Mouse (Mus musculus) heart, embryonic 15.5 days (tissue): Measurements from ENCODE around the gene Cd70. TPM values are rescaled to one million over a fixed set of nuclear protein-coding genes. Genes with fewer than 3 reads are reported as not detected.
A peak's percentile ranks its signal among the peaks of the same experiment; 100 is the strongest.

Experiments used
- ATAC-seq: fragments of 200-750 bp; cut with Nextera tagmentation; replicated peaks from 2 replicates; pipeline ENCODE4 v1.8.0; 2017; ENCODE audit warnings: low read depth, moderate TSS enrichment; ENCODE audit not compliant: insufficient number of reproducible peaks, insufficient read depth, low FRiP score
- H3K27ac ChIP-seq: fragments of 300-500 bp; sonication (generic); 2 replicates; pipeline ENCODE4 v1.5.1; 2015; ENCODE audit warnings: mild to moderate bottlenecking, inconsistent platforms
- H3K27me3 ChIP-seq: fragments of 300-500 bp; sonication (generic); 2 replicates; pipeline ENCODE4 v1.6.1; 2015; ENCODE audit warnings: inconsistent platforms
- H3K36me3 ChIP-seq: fragments of 300-500 bp; sonication (generic); 2 replicates; pipeline ENCODE4 v1.6.1; 2015; ENCODE audit warnings: mild to moderate bottlenecking, inconsistent platforms
- H3K4me1 ChIP-seq: fragments of 300-500 bp; sonication (generic); replicated peaks from 2 replicates; pipeline ENCODE4 v1.6.1; 2015; ENCODE audit warnings: inconsistent platforms
- H3K4me2 ChIP-seq: fragments of 300-500 bp; sonication (generic); 2 replicates; pipeline ENCODE4 v1.6.1; 2015; ENCODE audit warnings: inconsistent platforms, mild to moderate bottlenecking, moderate library complexity
- H3K4me3 ChIP-seq: fragments of 300-500 bp; sonication (generic); 2 replicates; pipeline ENCODE4 v1.5.1; 2015; ENCODE audit warnings: mild to moderate bottlenecking, inconsistent platforms
- H3K9ac ChIP-seq: fragments of 300-500 bp; sonication (generic); 2 replicates; pipeline ENCODE4 v1.6.1; 2015; ENCODE audit warnings: mild to moderate bottlenecking, inconsistent platforms
- H3K9me3 ChIP-seq: fragments of 300-500 bp; sonication (generic); replicated peaks from 2 replicates; pipeline ENCODE4 v1.6.1; 2016; ENCODE audit warnings: inconsistent platforms
- WGBS: fragments of 180-500 bp; shearing (Covaris S2); methylation state at CpG from one replicate; pipeline ENCODE4 v1.1.7; 2015; ENCODE audit warnings: mixed read lengths; 5-methylcytosine and 5-hydroxymethylcytosine counted together
- polyA plus RNA-seq: library from polyadenylated mRNA; unstranded; fragments of >200 nt; fragmentation: Nextera tagmentation; extraction: Ambion mirVana; gene quantifications from 2 replicates; pipeline ENCODE4 v1.2.1, GENCODE M21; 2015

Gene Cd70
- polyA plus RNA-seq, 1 experiment from 2014 or later: not detected

DNA sequence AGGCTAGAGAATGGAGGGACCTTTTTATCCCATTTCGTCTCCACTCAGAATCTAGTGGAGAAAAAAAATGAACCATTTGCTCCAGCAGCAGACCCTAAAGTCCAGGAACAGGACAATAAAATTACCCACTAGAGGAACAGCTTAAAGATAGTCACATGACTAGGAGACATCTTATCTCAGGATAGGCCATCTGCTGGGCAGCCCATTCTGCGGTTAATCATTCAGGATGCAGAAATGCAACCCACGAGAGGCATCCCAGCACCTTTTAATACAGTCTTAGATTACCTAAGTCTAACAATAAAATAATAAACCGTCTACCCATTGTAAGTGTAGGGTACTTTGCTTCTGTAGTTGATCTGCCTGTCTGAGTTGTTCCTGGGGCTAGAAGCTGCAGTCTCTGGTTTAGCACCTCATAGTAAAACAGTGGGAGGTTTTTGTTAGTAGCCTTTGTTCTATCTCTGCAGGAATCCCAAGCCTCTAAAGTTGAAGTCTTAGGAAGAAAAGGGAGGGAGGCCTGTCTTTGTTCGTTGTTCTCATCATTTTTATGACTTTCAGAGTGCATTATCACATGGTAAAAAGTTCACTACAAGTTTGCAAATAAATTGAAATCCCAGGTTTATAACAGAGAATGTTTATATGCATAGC is 21.2 kb upstream of the Cd70 start:
- no peaks in the 10 kb centered on the region for H3K9me3 ChIP-seq
- no peak overlapping the region for H3K27ac ChIP-seq
- H3K27me3 ChIP-seq: no peaks in the 10 kb centered on the region
- WGBS: 49% methylated on average over 5 of the region's 5 CpGs
- no peak overlapping the region for H3K4me3 ChIP-seq
- H3K4me1 ChIP-seq: 0 out of 2 replicates have a peak, but pooled peaks cover 2% of the 10 kb centered on the region
- no peak overlapping the region for H3K4me2 ChIP-seq
- H3K36me3 ChIP-seq: no peaks in the 10 kb centered on the region
- H3K9ac ChIP-seq: no peak overlapping the region
- no peak for ATAC-seq

DNA sequence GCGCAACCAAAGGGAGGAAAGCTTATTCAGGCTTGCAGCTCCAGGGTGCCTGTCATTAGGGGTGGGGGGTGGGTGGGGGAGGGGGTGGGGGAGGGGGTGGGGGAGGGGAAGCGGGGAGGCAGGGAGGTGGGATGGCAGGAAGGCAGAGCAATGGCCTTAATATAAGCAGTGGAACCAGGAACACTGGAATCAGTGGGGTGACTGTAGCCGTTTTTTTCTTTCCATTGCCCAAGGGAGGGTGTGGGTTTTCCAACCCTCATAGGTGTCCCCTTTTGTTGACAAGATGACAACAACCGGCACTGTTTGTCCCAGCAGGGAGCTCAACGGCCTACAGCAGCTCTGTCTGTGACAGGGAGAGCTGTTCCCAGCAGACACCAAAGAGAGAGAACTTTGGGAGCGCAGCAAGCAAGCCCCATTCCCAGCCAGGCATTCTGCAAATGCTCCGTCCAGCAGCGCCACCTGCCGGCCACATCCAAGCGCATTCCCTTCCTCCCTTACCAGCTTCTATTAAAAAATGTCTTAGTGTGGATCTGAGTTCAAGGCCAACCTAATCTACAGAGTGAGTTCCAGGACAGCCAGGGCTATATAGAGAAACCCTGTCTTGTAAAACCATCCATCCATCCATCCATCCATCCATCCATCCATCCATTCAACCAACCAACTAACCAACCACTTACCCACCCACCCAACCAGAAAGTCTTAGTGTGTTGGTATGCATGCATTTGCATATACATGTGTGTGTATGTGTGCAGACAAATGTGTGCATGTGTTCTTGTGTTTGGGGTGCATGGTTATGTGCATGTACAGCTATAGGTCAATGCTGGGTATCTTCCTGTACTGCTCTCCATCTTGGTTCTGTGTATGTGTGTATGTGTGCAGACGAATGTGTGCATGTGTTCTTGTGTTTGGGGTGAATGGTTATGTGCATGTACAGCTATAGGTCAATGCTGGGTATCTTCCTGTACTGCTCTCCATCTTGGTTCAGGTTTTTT is 17.5 kb upstream of the Cd70 start:
- 15% methylated on average over 11 of the region's 11 CpGs for WGBS
- ATAC-seq: peak; percentile 54
- Histone ChIP-seq H3K9ac (no peak overlapping the region), H3K4me1 (0 out of 2 replicates have a peak, but pooled peaks cover 2% of the 10 kb centered on the region), H3K4me3 (no peak overlapping the region), H3K9me3 (no peaks in the 10 kb centered on the region), H3K27ac (no peak overlapping the region), H3K36me3 (no peaks in the 10 kb centered on the region), H3K4me2 (0 out of 2 replicates have a peak overlapping the region, but pooled peaks have one; percentile 34), H3K27me3 (no peaks in the 10 kb centered on the region)

DNA sequence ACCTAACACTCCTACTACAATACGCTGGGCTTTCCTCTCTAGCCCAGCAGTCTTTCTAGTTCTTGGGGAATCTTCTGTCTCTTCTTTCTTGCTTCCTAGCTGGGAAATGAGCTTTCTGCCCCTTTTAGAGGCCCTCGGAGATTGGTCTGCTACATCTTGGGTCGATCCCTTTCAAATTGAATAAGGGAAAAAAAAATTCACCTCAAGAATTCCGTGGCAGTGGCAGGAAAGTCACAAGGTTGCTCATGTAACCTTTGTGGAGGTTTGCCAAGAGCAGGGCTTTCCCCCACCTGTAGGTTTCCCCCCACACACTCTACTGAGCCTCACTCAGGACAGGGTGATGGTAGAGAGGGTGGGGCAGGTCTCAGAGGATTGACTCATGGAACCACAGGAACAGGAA is 4.2 kb upstream of the Cd70 start:
- Histone ChIP-seq H3K27ac (no peak overlapping the region), H3K9me3 (no peaks in the 10 kb centered on the region), H3K4me1 (peaks cover 7% of the 10 kb centered on the region), H3K9ac (no peak overlapping the region), H3K27me3 (peaks cover 27% of the 10 kb centered on the region), H3K36me3 (no peaks in the 10 kb centered on the region), H3K4me3 (no peak overlapping the region), H3K4me2 (no peak overlapping the region)
- ATAC-seq: no peak
- WGBS: 76% methylated on average over 4 of the region's 4 CpGs

DNA sequence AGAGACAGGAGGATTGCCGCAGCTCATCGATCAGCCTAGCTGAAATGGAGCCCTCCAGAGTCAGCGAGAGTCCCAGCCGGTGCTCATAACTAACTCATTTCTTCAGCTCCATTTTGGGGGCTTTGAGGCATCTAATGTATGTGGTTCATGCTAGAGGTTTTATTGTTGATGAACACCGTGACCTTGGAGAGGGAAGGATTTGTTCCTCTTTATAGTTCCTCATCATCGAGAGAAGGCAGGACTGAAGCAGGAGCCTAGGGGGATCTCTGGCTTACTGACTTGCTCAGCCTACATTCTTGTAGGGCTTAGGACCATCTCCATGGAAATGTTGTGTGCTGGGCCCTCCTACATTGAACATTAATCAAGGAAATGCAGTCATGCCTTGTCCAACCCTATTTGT is 3.4 kb upstream of the Cd70 start:
- Histone ChIP-seq H3K27ac (no peak overlapping the region), H3K36me3 (no peaks in the 10 kb centered on the region), H3K4me3 (no peak overlapping the region), H3K27me3 (peaks cover 35% of the 10 kb centered on the region), H3K9ac (no peak overlapping the region), H3K4me2 (no peak overlapping the region), H3K9me3 (no peaks in the 10 kb centered on the region), H3K4me1 (peaks cover 7% of the 10 kb centered on the region)
- WGBS: 87% methylated on average over 6 of the region's 6 CpGs
- no peak for ATAC-seq

DNA sequence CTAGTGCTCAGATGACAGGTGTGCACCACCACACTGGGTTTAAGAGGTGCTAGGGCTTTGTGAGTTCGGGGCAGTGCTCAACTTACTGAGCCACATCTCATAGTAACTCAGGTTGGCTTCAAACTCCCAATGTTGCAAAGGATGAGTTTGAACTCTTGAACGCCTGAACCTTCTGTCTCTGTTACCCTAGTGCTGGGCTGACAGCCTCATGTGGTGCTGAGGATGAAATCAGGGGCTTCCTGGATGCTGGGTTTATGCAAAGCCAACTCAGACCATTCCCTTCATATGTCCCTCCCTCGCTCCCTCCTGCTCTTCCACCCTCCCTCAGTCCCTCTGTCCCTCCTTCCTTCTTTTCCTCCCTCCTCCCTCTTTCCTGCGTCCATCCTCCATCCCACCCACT is 1.2 kb downstream of the Cd70 start:
- 63% methylated on average over 4 of the region's 4 CpGs for WGBS
- no peak overlapping the region for H3K27ac ChIP-seq
- H3K4me2 ChIP-seq: no peak overlapping the region
- H3K36me3 ChIP-seq: no peaks in the 10 kb centered on the region
- no peak for ATAC-seq
- no peaks in the 10 kb centered on the region for H3K9me3 ChIP-seq
- no peak overlapping the region for H3K4me3 ChIP-seq
- peaks cover 7% of the 10 kb centered on the region for H3K4me1 ChIP-seq
- H3K9ac ChIP-seq: no peak overlapping the region
- H3K27me3 ChIP-seq: peaks cover 55% of the 10 kb centered on the region

DNA sequence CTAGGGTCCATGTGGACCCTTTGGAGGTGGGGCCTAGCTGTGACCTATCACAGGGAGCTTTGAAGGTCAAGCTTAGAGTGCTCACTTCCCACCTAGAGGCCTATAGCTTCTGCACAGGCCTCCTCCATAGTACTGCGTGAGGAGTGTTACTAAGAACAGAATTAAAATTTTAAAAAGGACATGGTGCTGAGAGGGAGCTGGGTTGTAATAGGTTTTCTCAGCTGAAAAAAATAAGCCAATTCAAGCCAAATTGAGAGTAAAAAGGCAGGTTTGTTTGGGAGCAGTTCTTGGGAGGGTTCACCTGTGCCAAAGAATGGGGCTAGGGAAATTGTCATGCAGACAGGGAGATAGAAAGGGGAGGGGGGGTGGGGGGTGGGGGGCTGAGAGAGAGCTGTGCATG is 4.5 kb downstream of the Cd70 start:
- Histone ChIP-seq H3K4me2 (no peak overlapping the region), H3K4me3 (no peak overlapping the region), H3K27ac (no peak overlapping the region), H3K27me3 (peaks cover 41% of the 10 kb centered on the region), H3K9ac (no peak overlapping the region), H3K9me3 (no peaks in the 10 kb centered on the region), H3K36me3 (no peaks in the 10 kb centered on the region), H3K4me1 (peaks cover 7% of the 10 kb centered on the region)
- no peak for ATAC-seq
- WGBS: 57% methylated on average over 1 of the region's 1 CpGs

DNA sequence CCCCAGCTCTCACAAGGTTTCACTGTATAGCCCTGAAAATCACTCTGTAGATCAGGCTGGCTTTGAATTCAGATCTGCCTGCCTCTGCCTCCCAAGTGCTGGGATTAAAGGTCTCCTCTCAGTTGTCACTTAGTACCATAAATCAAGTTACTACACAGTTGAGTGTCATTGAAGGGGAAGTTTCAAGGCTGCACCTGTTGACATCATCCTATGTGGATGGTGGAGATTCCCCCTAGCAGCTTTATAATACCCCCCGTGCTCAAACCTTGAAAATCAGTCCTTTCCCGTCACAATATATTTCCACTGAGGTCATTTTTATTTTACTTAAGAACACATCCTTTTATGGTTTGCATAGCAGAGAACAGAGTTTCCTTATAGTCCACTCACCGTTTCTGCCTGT is 5.9 kb downstream of the Cd70 start:
- Histone ChIP-seq H3K9ac (no peak overlapping the region), H3K27ac (no peak overlapping the region), H3K4me2 (no peak overlapping the region), H3K36me3 (no peaks in the 10 kb centered on the region), H3K27me3 (peaks cover 27% of the 10 kb centered on the region), H3K9me3 (no peaks in the 10 kb centered on the region), H3K4me3 (no peak overlapping the region), H3K4me1 (no peaks in the 10 kb centered on the region)
- ATAC-seq: no peak
- WGBS: 71% methylated on average over 3 of the region's 3 CpGs

DNA sequence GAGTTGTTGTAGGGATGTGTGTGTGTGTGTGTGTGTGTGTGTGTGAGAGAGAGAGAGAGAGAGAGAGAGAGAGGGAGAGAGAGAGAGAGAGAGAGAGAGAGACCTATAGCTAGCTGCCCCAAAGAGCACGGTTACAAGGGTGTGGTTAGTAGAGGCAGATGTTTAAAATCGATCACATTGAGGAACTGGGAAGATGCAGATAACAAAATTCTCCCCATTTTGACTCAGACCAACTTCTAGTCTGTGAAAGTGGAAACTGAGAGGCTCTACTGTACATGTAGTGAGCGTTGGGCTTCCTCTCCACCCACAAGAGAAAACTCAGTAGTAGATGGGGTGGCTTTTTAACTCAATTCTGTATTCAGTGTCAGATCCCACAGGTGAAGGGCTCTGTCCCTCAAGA is 9.9 kb downstream of the Cd70 start:
- H3K9me3 ChIP-seq: no peaks in the 10 kb centered on the region
- no peak overlapping the region for H3K9ac ChIP-seq
- no peaks in the 10 kb centered on the region for H3K4me1 ChIP-seq
- no peak for ATAC-seq
- H3K27me3 ChIP-seq: no peaks in the 10 kb centered on the region
- no peak overlapping the region for H3K27ac ChIP-seq
- no peaks in the 10 kb centered on the region for H3K36me3 ChIP-seq
- no peak overlapping the region for H3K4me3 ChIP-seq
- no peak overlapping the region for H3K4me2 ChIP-seq
- WGBS: 73% methylated on average over 3 of the region's 3 CpGs

DNA sequence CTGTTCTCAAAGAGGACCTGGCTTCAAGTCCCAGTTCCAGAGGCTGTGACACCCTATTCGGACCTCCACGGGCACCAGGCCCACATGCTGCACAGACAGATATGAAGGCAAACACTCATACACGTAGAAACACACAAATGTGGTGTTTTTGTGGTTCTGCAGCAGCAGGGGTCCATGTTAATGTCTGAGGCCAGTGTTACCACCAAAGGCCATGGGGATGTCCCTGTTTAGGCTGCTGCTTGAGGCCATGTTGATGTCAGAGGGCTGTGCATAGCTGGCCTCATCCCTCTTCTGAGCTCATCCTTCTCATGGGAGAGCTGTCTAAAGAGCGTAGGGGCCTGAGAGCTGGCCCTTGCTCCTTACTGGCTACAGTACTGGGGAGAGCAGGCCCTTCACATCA is 10.9 kb downstream of the Cd70 start:
- ATAC-seq: no peak
- H3K4me2 ChIP-seq: no peak overlapping the region
- 75% methylated on average over 4 of the region's 4 CpGs for WGBS

DNA sequence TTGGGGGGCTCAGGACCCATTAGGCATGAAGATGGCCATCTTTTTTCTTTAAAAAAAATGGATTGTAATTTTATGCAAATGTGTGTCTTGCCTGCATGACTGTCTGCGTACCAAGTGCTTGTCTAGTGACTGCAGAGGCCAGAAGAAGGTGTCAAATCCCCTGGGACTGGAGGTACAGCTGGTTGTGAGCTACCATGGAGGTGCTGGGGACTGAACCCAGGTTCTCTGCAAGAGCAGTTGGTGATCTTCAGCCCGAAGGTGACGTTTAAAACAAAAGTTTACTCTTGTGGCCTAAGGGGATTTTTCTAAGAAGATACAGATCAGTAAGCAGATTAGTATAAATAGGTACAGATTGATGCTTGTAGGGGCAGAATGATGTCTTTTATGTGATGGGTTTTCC is 13.9 kb downstream of the Cd70 start:
- H3K9me3 ChIP-seq: no peaks in the 10 kb centered on the region
- H3K36me3 ChIP-seq: no peaks in the 10 kb centered on the region
- H3K4me1 ChIP-seq: no peaks in the 10 kb centered on the region
- H3K27ac ChIP-seq: no peak overlapping the region
- no peak overlapping the region for H3K4me3 ChIP-seq
- H3K9ac ChIP-seq: no peak overlapping the region
- no peak overlapping the region for H3K4me2 ChIP-seq
- H3K27me3 ChIP-seq: no peaks in the 10 kb centered on the region
- 71% methylated on average over 3 of the region's 3 CpGs for WGBS
- no peak for ATAC-seq

More for the DNA sequence above, 10.9 kb downstream of the Cd70 start:
- Histone ChIP-seq H3K4me3 (no peak overlapping the region), H3K9ac (no peak overlapping the region), H3K27me3 (no peaks in the 10 kb centered on the region), H3K27ac (no peak overlapping the region), H3K4me1 (no peaks in the 10 kb centered on the region), H3K36me3 (no peaks in the 10 kb centered on the region), H3K9me3 (no peaks in the 10 kb centered on the region)

DNA sequence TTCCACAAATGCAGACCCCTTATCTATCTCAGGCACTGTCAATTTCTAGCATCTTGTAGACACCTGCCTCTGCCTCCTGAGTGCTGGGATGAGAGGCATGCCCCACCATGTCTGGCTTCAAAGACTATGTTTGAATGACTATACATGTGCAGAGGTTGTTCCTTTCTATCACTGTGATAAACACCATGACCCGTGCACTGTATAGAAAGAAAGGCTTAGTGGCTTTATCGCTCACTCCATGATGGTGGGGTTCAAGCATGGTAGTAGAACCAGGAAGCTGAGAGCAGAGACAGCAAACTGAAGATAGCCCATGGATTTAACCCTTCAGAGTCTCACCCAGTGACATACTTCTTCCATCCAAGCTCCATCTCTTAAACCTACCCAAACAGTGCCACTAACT is 14.9 kb downstream of the Cd70 start:
- no peak for ATAC-seq
- no peaks in the 10 kb centered on the region for H3K36me3 ChIP-seq
- no peak overlapping the region for H3K27ac ChIP-seq
- 67% methylated on average over 2 of the region's 2 CpGs for WGBS
- H3K9me3 ChIP-seq: no peaks in the 10 kb centered on the region
- H3K9ac ChIP-seq: no peak overlapping the region
- no peak overlapping the region for H3K4me3 ChIP-seq
- no peaks in the 10 kb centered on the region for H3K4me1 ChIP-seq
- no peak overlapping the region for H3K4me2 ChIP-seq
- H3K27me3 ChIP-seq: no peaks in the 10 kb centered on the region
